Mouse (Mus musculus): ENCODE results near the gene Elmod3.
A peak's percentile ranks its signal among the peaks of the same experiment; 100 is the strongest.

Elmod3 gene

GRCm38 (mm10) chr6:72615151-72615550 is 16.9 kb upstream of the Elmod3 start:
- DNase-seq (ENCODE audit: low read depth, low spot score) = peak; percentile 73

- no peak for DNase-seq (ENCODE audit: low read depth, low spot score)
Measured at GRCm38 (mm10) chr6:72610261-72610660, 12.0 kb upstream of the Elmod3 start.

- DNase-seq (ENCODE audit: low read depth, low spot score) = no peak
Measured at GRCm38 (mm10) chr6:72608662-72609184, 10.5 kb upstream of the Elmod3 start.

GRCm38 (mm10) chr6:72607676-72608075 is 9.5 kb upstream of the Elmod3 start:
- DNase-seq (ENCODE audit: low read depth, low spot score) = no peak

DNA sequence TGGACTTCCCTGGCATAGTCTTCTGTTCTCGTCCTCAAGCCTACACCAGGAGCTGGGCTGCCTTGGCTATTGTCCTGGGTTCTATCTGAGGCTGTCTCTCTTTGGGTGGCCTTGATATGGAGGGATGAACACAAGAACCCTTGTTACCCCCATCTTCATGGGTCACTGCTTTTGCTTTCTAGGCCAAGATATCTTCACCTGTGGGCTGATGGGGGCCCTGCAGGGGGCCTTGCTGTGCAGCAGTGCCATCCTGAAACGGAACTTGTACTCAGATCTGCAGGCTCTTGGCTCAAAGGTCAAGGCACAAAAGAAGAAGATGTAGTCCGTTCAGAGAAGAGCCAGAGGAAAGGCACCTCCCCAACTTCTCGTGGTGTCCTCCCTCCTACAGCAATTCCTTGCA is 8.8 kb upstream of the Elmod3 start:
- DNase-seq (ENCODE audit: low read depth, low spot score) = no peak

DNA sequence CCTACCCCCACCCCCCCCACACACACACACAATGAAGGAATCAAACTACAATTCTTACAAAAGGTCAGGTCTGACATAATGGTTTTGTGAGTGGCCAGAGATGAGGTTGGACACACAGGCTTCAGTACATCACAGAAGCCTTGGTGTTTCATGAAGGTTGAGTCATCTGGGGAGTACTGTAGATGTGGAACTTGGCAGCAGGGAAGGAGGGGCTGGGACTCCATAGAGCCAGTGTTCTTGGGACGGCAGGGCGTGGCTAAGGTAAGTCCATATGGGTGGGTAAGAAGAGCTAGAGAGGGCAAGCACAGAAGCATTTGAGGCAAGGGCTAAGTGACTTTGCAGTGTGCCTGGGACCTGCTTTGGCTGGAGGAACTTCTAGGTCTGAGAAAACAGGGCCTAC is 5.9 kb upstream of the Elmod3 start:
- peak; percentile 75 for DNase-seq (ENCODE audit: low read depth, low spot score)

GRCm38 (mm10) chr6:72601732-72602131 is 3.5 kb upstream of the Elmod3 start:
- peak; percentile 93 for DNase-seq (ENCODE audit: low read depth, low spot score)

- DNase-seq (ENCODE audit: low read depth, low spot score) = no peak
Measured at GRCm38 (mm10) chr6:72600771-72601170, 2.6 kb upstream of the Elmod3 start.

DNA sequence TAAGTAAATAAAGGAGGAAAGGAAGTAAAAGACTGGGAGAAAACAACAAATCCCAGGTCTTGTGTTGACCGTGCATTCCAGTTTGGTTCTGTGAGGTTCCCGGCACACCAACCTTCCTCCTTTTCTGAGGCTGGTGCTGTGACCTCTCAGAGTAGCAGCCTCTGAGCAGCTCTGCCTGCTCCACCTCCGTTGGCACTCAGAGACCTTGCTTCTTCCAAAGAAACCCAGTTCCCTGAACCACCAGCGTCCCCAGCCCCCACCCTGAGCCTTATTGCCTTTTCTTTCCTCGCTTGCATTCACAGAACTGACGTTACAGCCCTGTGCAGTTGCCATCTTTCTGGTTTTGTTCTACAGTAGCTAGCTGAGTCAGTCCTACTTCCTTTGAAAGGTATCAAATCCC is 2.0 kb upstream of the Elmod3 start:
- DNase-seq (ENCODE audit: low read depth, low spot score) = no peak

DNA sequence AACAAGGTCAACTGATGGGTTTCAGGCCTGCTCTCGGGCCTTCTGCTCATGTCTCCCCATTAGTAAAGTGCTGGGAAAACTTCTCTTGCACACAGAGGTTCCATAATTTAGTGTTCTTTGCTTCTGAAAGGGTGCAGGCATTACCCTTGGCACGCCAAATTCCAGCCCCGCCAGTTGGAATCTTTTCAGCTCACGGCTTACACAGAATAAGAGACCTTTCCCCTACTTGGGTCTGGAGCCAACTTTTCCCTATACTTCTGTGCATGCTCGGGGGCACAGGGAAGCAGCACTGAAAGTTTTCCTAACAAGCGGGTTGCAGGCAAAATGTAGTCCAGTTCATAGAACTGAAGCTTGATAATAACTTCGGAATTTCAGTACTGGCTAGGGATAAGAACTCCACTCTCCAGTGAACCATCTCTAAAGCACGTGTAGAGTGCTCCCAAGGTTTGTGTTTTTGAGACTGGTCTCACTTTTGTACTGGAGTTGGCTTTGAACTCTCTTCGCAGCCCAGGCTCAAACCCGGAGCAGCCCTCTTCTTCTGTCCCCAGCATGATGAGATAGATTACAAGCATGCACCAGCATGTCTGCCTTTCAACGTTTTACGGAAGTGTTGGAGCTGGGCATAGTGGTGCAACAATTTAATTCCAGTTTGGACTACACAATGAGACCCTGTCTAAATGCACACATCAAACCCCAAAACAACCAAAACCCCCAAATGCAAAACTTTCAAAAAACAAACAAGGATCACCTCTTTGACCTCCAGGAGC is 761 bp upstream of the Elmod3 start:
- peak; percentile 63 for DNase-seq (ENCODE audit: low read depth, low spot score)

GRCm38 (mm10) chr6:72597083-72597874 is 934 bp downstream of the Elmod3 start:
- no peak for DNase-seq (ENCODE audit: low read depth, low spot score)

DNA sequence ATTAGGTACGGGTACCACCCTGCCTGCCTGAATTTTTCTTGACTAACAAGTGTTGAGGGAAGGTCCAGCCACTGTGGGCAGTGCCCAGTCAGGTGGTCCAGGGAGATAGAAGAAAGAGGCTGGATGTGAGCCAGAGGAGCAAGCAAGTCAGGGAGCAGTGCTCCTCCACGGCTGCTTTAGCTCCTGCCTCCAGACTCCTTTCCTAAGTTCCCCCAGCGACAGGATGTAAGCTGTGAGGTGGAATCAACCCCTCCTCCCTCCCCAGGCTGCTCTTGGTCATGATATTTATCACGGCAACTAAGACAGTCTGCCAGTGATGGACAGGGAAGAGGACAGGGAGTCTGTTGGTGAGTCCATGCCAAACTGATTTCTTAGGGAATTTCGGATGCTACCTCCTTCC is 4.3 kb downstream of the Elmod3 start:
- DNase-seq (ENCODE audit: low read depth, low spot score) = no peak

- no peak for DNase-seq (ENCODE audit: low read depth, low spot score)
Measured at GRCm38 (mm10) chr6:72593011-72593803, 5.0 kb downstream of the Elmod3 start.

GRCm38 (mm10) chr6:72590111-72590510 is 8.1 kb downstream of the Elmod3 start:
- DNase-seq (ENCODE audit: low read depth, low spot score) = no peak

DNA sequence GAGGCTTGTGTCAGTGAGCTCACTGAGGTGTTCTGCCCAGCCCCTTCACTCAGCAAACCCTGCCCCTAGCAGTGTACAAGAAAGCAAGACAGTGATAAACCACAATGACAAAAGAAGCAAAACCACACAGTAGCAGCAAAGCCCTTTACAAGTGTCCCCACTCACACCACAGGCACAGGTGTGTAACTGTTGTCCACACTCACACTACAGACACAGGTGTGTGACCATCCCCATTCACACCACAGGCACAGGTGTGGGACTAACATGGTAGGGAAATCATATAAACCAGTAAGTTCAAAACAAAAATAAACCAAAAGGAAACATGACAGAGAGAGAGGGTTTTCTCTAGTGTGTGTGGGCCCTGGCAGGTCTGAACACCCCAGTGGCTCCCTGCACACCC is 9.9 kb downstream of the Elmod3 start:
- no peak for DNase-seq (ENCODE audit: low read depth, low spot score)

DNA sequence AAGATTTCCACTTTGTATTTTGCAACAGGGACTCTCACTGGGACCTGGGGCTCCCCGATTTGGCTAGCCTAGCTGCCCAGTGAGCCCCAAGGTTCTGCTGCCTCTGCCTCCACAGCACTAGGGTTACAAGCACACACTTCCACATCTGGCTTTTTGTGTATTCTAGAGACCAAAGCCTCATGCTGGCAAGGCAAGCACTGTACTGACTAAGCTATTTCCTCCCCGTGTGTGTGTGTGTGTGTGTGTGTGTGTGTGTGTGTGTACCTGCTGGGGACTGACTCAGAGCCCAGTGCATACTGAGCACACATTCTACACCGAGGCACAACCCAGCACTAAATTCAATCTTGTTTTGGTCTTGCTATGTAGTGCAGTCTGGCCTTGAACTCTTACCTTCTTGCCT is 11.5 kb downstream of the Elmod3 start:
- DNase-seq (ENCODE audit: low read depth, low spot score) = no peak

DNA sequence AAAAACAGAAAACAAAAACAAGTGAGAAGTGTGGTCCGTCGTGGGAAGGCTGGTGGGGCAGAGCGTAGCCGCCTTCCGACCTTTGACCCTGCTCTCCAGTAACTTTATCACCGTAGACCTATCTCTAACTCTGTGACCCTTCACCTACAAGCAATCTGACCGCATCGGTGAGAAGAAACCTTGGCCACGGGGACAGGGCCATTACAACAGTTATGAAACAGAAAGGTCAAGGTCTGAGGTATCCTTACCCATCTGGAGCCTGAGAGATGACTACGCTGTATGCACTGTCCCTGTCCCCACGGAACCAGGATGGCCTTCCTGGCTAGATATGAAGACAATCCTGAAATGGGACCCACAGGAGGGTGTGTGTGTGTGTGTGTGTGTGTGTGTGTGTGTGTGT is 14.1 kb downstream of the Elmod3 start:
- no peak for DNase-seq (ENCODE audit: low read depth, low spot score)

GRCm38 (mm10) chr6:72583211-72583839 is 14.9 kb downstream of the Elmod3 start:
- DNase-seq (ENCODE audit: low read depth, low spot score) = no peak

DNA sequence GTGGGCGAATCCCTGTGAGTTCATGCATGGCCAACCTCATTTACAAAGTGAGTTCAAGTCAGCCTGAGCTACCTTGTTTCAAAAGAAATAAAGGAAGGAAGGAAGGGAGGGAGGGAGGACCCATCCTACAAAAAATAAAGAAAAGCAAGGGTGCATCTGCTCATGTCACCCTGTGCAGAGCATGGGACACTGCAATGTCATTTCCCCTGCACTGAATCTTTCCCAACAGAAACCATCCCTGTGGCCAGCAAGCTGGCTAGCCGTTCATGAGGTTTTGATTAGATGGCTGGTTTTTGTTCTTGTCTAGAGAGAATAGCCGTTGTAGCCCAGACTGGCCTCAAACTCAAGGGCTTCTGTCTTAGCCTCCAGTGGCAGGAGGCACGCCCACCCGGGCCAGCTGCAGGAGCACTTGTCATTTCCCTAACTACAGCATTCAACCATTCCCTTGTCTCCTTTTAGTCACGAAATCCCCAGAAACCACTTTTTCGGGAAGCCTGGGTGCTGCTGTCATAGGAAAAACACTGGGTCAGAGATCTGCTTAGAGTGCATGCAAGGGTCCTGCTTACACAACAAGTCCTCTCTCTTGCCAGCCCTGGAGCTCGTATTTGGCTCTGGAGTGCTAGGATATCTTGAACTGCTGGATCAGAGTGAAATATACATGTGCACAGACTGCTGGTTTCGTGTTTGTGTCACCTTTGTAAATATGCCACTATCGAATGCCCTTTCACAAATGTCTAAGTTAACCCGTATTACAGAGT is 16.4 kb downstream of the Elmod3 start:
- DNase-seq (ENCODE audit: low read depth, low spot score) = no peak

DNA sequence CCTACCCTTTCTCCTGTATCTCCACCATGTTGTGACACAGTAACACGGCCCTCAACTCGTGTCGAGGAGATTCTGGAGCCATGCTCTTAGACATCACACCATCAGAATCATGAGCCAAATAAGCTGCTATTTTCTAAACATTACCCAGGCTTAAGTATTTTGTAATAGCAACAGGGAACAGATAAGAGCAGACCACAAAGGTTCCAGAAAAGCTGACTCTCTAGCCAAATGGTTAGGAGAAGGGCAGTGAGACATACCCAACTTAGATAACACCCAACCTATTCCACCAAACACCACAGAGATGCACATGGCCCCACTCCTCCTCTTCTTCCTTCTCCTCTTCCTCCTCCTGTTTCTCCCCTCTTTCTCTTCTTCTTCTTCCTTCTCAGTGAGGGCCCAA is 22.2 kb downstream of the Elmod3 start:
- no peak for DNase-seq (ENCODE audit: low read depth, low spot score)

GRCm38 (mm10) chr6:72571826-72572225 is 26.4 kb downstream of the Elmod3 start:
- no peak for DNase-seq (ENCODE audit: low read depth, low spot score)
